Mouse (Mus musculus): ENCODE measurements around the gene Ube2i.

The Ube2i gene

GRCm38 (mm10) chr17:25274571-25275346, at the start of gene Ube2i:
Ube2i (minus strand) TSS chr17:25274622.
- DNase-seq (ENCODE audit: low read depth, low spot score), result no peak

DNA sequence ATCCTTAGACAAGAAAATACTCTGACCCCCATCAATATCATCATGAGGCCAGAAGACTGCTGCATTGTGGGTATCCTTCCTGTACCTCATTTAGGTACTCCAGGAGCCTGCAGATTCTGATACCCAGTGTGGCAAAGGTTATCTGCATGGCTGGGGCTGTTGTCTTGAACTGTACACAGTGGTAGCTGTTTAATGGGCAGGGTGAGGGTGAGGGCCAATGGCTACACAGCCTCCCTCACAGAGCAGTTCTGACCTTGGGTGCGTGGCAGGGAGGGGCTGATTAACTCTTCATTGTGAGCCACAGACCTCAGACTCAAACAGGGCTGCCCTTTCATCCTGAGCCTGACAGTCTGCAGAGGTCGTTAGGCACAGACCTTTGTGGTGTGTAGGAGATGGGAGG, 48.5 kb upstream of the Ube2i start:
- DNase-seq (ENCODE audit: low read depth, low spot score), result no peak

GRCm38 (mm10) chr17:25320819-25321218, 46.4 kb upstream of the Ube2i start:
- DNase-seq (ENCODE audit: low read depth, low spot score), result no peak

- DNase-seq (ENCODE audit: low read depth, low spot score), result no peak
Measured at GRCm38 (mm10) chr17:25318354-25318753, 43.9 kb upstream of the Ube2i start, which contains the start of gene Prss29. Prss29 (plus strand) TSS chr17:25318654.

GRCm38 (mm10) chr17:25308346-25308745, 33.9 kb upstream of the Ube2i start, which contains the start of gene Prss28:
Prss28 (plus strand) TSS chr17:25308646.
- no peak for DNase-seq (ENCODE audit: low read depth, low spot score)

DNA sequence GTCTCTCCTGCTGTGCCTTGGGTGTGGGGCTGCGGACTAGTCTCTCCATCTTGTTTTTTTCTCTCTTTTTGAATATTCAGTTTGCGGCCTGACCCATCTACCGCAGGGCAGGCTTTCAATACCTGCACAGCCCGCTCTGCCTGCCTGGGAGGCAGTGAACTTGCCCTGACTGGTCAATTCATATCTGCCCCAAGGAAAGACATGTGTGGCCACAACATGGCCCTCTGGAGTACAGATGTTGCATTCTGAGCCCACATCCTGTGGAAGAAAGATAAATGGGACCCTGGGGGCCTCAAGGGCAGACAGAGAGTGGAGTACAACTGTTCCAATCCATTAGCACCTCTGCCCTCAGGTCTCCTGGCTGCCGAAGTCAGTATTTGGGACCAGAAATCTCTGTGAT, 23.7 kb upstream of the Ube2i start, which contains the start of gene Prss34:
Prss34 (plus strand) TSS at position 301 of the 400 bp plus-strand sequence.
- DNase-seq (ENCODE audit: low read depth, low spot score), result no peak

DNA sequence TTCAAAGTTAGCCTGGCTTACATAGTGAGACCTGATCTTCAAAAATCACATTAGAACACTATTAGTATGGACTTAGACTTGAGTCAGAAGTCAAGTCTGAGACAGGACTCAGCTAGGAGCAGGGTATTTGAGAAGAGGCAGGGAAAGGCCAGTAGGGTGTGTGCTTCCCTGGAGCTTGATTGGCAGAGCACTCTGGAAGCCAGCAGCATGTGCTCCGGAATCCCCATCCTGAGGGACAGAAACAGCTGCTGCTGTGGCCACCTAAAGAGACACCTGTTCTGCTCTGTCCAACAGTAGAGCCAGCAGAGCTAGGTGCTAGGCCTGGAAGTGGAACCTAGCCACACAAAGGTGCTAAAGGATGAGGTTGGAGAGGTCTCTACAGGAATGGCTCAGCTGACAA, 19.7 kb upstream of the Ube2i start:
- DNase-seq (ENCODE audit: low read depth, low spot score), result no peak

GRCm38 (mm10) chr17:25293495-25293894, 19.1 kb upstream of the Ube2i start:
- DNase-seq (ENCODE audit: low read depth, low spot score), result no peak

DNA sequence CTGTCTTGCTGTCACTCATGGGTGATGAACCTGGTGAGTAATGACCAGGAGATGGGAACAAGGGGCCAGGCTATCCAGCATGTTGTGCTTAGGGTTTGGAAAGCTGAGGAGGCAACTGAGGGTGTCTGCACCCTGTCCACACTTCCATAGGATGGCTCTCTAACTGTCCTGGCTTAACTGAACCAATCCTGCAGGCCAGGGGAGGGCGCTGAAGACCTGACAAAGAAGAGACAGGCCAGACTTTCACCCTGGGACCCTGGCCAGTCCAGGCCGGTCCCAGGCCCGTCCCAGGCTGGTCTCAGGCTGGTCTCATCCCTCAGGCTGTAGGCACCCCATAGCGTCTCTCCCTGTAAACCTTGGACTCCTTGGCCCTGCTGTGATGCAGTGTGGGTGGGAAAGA, 16.0 kb upstream of the Ube2i start:
- no peak for DNase-seq (ENCODE audit: low read depth, low spot score)

GRCm38 (mm10) chr17:25288842-25289241, 14.4 kb upstream of the Ube2i start:
- peak; percentile 75 for DNase-seq (ENCODE audit: low read depth, low spot score)

DNA sequence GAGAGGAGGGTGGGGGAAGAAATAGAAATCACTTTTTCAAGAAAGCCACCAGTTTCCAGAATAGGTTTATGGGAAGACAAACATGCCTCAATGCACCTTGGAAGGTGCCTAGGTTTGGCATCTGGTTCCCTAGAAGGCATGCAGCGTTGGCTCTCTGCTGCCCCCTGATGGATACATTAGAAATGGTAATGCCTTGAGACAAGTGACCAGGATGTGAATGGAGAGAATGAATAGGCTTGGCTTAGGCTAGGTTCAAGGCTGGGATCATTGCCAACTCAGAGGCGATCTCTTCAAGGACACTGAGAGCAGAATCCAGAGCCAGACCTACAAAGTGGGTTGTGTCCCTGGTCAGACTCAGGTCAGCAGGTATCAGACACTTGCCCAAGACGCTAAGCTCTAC, 10.6 kb upstream of the Ube2i start:
- peak; percentile 90 for DNase-seq (ENCODE audit: low read depth, low spot score)

- peak; percentile 88 for DNase-seq (ENCODE audit: low read depth, low spot score)
Measured at GRCm38 (mm10) chr17:25282133-25282532, 7.7 kb upstream of the Ube2i start.

GRCm38 (mm10) chr17:25275833-25276232, 1.4 kb upstream of the Ube2i start:
- DNase-seq (ENCODE audit: low read depth, low spot score), result no peak

DNA sequence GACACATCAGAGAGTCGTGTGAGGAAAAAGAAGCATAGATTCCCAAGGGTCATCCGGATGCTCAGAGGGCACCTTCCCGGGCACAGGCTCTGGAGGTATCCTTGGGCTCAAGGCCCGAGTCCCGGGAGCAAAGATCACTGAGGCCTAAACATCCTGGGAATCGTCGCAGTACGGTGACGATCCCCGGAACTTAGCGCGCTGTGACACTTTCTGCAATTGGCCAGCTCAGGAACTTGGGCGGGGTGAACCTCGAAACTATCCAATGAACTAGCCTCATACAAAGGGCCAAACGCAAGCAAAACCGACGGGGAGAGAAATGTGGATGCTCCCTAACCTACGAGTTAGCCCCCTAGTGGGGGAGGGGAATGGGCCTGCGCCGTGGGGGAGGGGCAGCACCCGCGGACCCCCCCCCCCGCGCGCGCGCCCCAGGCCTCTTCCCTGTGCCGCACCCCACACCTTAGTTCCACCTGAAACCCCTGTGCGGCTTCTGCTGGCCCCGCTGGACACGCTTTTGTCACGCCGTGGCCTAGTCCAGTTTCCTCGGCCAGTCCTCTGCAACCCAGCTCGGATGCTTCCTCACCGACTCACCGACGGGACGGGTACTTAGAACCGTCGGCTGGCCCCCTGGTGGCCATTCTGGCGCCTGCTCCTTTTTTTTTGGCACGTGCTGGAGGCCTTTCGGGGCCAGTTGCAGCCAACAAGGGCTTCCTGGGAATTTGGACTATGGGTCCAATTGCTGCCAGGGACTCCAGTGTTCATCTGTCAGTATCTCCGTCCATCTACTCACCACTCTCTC, 518 bp downstream of the Ube2i start:
- DNase-seq (ENCODE audit: low read depth, low spot score), result peak; percentile 98

DNA sequence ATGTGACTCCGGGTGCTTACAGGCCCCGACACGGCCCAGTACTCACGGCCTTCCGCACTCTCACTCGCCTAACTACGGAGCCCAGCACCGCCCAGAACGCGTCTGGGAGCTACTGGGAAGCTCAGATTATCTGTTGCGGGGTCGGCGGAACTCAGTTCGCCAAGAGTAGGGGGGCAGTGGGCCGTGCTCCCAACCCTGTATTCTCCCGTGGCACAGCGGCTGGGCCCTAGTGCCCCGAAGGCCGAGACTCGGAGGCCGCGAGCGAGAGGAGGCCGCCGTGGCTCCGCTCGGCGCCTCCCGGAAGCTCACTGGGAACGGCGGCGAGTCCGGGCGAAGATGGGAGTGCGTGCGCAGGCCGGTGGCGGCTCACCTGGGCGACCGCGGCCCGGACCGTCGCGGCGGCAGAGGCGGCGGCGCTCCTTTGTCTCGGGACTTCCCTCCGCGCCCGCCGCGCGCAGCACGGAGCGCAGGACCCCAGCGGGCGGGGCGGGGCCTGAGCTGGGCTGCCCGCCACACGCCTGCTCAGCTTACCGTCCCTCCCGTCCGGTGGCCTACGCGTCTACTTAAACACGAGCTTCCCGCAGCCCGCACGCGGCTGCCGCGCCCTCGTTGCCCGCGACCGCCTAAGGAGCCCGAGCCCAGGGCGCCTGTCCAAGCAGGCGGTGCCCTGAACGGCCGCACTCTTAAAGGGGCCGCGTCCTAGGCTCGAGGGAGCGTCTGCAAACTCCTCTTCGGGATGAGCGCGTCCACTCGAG, 1.3 kb downstream of the Ube2i start:
- DNase-seq (ENCODE audit: low read depth, low spot score), result peak; percentile 87

DNA sequence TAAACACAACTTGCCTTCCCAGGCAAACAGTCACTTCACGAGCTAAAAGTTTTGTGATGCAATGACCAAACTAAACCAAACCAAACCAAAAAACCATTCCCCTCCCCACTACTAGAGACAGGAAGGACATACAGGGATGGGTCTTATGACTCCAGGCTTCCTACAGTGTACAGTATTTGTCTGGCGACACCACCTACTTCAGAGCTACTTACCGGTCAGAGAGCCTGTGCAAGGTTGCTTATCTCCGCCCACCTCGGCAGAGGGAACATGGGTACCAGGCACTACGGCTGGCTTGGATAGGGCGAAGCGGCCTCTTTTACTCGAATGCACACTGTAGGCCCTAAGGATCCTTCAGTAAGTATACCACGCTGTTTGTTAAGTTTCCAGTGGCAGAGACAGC, 2.1 kb downstream of the Ube2i start:
- peak; percentile 47 for DNase-seq (ENCODE audit: low read depth, low spot score)

- DNase-seq (ENCODE audit: low read depth, low spot score), result no peak
Measured at GRCm38 (mm10) chr17:25270795-25271335, 3.6 kb downstream of the Ube2i start.

DNA sequence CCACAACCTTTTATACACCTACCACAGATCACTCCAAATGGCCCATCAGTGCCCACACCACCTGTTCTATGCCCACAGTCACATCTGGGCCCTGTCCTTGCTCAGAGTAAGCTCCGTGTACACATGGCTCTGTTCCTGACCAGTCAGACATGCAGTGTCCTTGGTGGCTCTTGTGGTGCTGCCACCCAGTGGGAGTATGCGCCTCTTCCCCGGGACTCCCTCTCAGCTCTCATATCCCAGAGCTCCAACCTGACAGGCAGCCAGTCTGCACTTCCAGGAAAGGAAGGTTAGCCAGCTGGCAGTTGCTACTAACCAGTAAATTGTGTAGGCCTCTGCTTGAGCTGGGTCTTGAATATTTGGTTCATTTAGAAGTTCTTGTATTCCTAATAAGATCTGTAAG, 10.0 kb downstream of the Ube2i start:
- DNase-seq (ENCODE audit: low read depth, low spot score), result peak; percentile 55

DNA sequence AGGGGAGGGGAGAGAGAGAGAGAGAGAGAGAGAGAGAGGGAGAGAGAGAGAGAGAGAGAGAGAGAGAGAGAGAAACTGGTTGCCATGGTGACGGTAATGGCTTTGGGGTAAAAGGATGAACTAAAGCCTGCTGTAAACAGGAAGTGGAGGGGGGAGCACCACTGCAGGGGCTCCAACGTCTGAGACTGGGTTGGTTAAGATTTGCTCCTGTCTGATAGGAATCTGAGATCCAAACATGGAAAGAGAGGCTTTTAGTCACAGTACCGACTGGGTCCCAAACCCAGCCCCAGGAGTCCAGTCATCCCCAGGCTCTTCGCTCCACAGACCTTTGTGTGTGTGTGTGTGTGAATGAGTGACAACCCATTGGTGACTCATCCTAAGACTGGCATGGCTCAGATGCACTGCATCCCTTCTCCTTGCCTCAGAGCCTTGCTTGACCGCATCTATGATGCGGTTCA, 16.6 kb downstream of the Ube2i start:
- no peak for DNase-seq (ENCODE audit: low read depth, low spot score)

DNA sequence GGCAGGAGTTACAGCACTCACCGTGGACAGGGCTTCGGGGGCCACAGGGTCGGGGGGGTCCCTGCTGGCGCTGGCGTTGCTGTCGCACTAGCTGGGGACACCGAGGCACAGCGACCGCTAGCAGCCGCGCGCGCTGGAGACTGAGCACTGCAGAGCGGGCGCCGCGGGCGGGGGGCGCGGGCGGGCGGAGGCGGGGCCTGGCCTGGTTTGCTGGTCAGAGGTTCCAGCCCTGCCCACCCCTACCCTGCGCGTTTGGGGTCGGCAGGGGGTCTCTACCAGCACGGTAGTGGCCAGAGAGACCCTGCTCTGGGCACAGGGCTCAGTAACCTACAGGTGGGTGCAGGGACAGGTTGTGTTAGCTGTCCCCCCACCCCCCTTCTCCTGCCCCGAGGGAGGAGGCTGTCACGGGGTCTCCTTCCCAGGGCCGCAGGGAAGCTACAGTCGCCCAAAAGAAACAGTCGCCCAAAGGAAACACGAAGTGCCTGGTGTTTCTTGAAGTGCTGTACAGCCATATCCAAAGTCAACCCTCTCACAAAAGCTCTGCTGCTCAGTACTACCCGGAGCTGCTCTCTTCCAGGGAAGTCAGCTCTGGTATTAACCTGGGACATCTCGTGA, 18.2 kb downstream of the Ube2i start, which contains the start of gene Baiap3:
Baiap3 (minus strand) TSS at position 225 of the 615 bp plus-strand sequence.
- no peak for DNase-seq (ENCODE audit: low read depth, low spot score)

DNA sequence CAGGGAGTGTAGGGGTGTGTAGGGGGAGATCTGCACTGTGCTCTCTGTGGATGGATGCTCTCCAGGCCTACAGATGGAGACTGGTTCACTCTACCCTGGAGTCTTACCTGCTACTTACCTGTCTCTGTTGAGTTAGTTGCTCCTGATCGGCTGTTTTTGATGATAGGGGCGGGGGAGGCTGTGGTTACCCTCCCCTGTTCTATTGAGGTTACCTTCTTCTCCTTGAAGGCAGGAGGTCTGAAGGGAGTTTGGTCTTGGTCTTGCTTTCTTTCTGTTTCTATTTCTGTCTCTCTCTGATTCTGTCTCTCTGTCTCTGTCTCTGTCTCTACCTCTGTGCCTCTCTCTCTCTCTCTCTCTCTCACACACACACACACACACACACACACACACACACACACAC, 19.3 kb downstream of the Ube2i start:
- DNase-seq (ENCODE audit: low read depth, low spot score), result no peak
